Mouse (Mus musculus) lung, postnatal 25 days (tissue): ENCODE data around the gene Rad54l.
A peak's percentile ranks its signal among the peaks of the same experiment; 100 is the strongest.

Experiments used
- DNase-seq: peaks from one replicate; pipeline ENCODE4 v3.0.0; 2022; ENCODE audit warnings: low spot score

The Rad54l gene

DNA sequence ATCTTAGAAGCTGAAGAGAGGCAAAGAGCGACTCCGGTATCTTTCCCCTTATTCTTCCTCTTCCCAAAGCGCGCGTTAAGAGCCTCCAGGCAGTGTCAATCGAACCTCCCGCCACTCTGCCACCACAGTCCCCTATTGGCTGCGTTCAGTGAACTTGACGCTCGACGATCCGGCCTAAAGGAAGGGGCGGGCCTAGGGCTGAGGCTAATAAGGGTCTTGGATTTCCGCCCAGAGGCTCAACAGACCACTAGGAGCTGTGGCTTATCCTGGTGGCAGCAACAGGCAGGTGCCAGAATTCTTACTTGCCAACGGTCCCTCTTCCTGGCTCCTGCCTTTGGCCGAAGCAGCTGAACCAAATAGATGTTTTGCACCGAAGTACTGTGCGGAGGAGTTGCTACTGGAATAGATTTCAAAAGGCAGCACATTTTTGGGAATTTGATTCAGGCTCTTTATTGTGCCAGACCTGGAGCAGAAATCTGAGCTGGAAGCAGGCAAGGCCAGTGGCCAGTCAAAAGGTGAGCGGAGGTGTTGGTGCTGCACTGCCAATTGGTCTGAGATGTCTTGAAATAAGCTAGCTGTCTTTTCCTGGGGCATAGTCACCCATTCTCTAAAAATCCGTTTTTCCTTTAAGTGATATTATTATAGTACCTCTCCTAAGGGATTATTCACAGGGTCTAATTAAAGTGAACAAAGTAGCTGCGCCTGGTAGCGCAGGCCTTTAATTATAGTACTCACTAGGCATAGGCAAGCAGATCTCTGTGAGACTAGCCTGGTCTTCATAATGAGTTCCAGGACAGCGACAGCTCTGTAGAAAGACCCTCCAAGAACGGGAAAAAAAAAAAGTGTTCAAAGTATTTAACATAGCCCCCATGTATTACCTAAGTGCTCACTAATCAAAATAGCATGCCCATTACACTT is at the start of gene Rad54l, which contains the start of gene Pomgnt1:
Rad54l (minus strand) TSS at position 89 of the 918 bp plus-strand sequence.
Pomgnt1 (plus strand) TSS at position 239 of the 918 bp plus-strand sequence.
- peak; percentile 89 for DNase-seq

- DNase-seq, result no peak
These were observed 49.6 kb upstream of the Rad54l start, which contains the start of the genes 1700042G07Rik and Gm49337 for GRCm38 (mm10) chr4:116173072-116173471. Gene 1700042G07Rik (plus strand): TSS chr4:116173372. Gene Gm49337 (plus strand): TSS chr4:116173384.

DNA sequence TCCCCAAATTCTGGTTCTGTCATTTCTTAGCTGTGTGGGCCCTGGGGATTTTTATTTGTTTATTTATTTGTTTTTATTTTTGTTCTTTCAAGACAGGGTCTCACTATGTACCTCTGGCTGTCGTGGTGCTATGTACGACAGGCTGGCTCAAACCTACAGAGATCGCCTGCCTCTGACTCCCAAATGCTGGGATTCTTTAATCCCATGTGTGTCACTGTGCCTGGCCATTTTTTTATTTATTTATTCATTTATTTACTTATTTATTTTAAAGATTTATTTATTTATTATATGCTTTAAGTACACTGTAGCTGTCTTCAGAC is 45.8 kb upstream of the Rad54l start:
- no peak for DNase-seq

- peak; percentile 77 for DNase-seq
These were observed 45.3 kb upstream of the Rad54l start for GRCm38 (mm10) chr4:116168617-116169352.

GRCm38 (mm10) chr4:116167404-116167803 is 43.9 kb upstream of the Rad54l start, which contains the start of gene Tspan1:
Gene Tspan1 (minus strand): TSS chr4:116167601.
- peak; percentile 88 for DNase-seq

GRCm38 (mm10) chr4:116165708-116166407 is 42.4 kb upstream of the Rad54l start:
- no peak for DNase-seq

- DNase-seq, result peak; percentile 42
These were observed 41.5 kb upstream of the Rad54l start for GRCm38 (mm10) chr4:116164759-116165554.

- DNase-seq, result peak; percentile 46
These were observed 38.7 kb upstream of the Rad54l start for GRCm38 (mm10) chr4:116162142-116162541.

DNA sequence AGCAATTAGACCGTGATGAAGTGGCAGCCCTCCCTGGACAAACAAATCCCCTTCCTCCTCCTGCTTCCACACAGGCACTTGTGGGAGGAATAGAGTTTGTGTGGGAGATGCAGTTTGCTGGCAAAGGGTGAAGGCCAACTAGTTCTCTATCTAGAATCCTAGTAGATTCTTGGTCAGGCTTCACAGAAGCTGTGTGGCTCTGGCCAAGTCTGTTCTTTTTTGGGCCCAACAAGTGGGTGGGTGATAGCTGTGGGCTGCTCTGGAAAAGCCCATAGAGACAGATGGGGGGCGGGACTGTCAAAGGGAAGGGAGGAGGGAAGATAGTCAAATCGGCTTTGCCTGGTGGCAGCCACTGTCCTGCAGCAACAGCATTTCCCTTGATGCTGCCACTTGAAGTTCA is 37.3 kb upstream of the Rad54l start:
- no peak for DNase-seq

- peak; percentile 37 for DNase-seq
These were observed 36.4 kb upstream of the Rad54l start for GRCm38 (mm10) chr4:116159912-116160311.

- DNase-seq, result no peak
These were observed 34.4 kb upstream of the Rad54l start for GRCm38 (mm10) chr4:116157882-116158281.

GRCm38 (mm10) chr4:116152702-116153101 is 29.2 kb upstream of the Rad54l start:
- no peak for DNase-seq

DNA sequence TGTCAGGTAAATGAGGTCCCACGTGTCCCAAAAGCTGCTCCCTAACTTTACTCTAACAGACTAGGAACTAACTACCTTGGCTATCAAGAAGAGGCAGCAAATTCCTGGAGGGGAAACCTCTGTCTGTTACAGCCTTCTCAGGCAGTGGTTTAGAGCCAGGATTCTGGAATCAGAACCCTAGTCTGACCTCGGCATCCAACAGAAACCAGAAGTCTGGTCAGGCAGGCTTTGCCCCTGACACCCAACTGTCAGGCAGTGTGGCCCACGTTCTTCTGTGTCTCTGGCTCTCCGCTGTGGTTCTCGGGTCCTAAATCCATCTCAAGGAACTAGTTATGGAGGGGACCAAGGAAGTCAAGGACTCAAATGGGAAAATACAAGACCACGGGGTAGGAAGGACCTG is 27.7 kb upstream of the Rad54l start, which contains the start of gene Lurap1:
Lurap1 (minus strand) TSS at position 101 of the 400 bp plus-strand sequence.
- no peak for DNase-seq

DNA sequence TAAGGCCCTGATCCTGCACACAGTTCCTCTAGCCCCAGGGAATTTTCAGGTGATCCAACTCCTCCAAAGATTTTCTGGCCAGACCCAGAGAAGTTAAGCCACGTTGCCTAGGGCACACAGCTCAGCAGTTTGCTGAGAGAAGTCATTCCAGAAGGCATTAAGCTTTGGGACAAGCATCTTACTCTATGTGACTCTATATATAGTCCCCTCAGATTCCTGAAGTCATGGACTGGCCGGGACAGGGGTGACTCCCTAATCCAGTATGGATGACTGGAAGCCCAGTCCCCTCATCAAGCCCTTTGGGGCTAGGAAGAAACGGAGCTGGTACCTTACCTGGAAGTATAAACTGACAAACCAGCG is 27.4 kb upstream of the Rad54l start:
- DNase-seq, result no peak

DNA sequence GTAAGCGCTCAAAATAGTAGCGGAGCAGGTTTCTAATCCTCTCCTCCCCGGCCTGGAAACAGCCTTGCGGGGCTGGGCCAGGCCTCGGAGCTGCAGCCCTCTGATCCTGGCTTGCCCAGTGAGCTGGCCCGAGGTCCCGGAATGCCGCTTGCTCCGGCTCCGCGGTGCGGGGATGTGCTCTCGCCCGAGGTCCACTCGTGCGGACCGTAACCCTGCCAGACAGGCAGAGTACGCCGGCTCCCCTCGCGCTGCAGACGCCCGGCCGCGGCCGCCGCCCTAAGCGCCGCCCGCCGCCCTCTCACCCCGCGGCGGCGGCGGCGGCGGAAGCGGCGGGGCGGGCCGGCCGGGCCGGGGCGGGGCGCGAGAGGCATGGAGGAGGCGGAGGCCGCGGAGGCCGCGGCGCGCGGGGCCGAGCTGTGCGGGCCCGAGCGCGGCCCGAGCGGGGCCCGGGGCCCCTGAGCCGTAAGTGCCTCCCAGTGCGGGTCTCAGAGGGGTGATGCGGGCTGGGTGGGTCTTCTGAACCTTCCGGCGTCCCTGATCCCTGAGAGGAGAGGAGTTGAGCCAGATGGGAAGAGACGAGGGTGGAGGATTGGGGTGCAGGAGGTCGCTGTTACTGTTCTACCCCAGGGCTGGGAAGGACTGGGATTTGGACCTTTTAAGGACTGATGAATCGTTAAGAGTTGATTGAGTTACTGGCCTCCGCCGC is 26.8 kb upstream of the Rad54l start:
- peak; percentile 56 for DNase-seq

DNA sequence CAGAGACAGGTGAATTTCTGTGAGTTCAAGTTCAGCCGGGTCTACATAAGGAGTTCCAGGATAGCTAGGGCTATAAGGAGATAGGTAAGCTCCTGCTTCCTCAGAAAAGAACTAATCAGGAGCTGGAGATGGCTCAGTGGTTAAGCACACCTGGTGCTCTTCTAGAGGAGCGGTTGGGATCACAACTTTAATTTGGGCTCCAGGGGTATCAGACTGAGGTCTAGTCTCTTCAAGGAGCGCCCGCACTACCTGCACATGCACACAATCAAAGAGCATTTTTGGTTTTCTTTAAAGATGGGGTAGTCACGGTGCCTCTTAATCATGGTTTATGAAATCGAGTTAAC is 26.3 kb upstream of the Rad54l start:
- DNase-seq, result no peak

DNA sequence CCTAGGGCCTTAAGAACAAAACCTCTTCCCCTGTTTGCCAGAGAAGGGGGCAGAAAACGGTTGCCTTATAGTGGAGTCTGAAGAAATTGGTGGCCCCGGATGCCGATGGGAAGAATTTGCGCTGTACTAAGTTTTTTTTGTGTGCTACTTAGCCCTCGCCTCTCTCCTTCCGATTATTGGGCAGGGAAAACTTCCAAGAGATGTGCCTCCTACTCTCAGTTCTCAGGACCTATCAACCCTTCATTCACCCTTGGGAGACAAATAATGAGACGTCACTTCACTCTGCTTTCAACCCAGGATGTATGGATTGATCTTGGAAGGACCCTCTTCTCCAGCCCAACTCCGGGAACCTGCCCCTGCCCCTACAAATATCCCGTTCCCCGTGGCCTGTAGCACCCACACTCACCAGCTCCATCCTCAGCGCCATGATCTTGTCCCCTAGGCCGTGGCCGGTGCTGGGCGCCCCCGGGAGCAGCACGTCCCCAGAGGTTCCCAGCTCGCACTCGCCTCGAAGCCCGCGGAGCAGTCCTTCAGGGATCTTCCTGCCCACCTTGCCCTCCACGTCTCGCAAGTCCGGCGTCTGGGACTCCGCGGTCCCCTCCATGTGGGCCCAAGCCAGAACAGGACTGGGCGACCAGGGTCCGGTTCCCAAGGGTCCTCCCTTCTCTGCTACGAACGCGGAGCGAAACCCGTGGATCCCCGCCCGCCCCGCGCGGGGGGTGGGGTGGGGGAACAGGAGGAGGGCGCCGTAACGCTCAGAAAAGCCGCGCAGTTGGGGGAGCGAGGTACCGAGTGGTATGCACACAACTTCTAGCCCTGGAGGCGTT is 20.6 kb upstream of the Rad54l start:
- no peak for DNase-seq

DNA sequence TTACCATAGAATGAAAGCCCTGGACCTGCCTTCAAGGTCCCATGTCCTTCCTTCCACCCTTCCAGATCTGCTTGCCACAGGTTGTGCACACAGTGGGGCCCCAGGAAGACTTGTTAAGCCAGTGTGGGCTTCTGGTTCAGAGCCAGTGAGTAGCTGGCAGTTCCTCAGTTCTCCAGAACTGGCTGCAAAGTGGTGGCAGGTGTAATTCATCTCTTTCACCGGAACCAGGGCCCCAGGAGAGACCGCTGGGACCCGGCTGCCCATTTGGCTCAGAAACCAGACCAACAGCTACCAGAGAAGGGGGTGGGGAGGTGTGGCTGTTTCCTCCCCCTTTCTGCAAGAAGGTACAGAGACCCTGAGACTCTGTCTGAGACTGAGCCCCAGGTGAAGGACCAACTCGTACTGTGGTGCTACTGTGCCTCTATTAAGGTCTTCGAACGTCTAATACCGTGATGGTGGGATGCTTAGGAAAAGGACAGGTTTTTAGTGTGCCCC is 19.9 kb upstream of the Rad54l start:
- no peak for DNase-seq

DNA sequence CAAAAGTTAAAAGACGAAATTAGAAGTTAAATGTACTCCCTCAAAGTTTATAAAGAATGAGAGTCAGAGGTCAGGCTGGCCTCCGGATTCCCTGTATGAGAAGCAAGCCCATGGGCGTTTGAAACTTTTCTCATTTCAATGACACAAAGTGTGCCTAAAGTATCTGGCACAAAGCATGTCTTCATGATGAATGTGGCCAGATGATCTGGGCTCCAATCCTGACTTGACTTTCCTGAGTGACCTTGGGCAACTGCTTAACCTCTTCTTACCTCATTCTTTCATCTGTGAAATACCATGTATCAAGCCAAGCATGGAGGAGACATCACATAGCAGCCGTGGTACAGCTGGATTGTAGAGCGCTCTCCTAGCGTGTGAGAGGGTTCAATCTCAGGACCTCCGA is 18.8 kb upstream of the Rad54l start:
- no peak for DNase-seq

GRCm38 (mm10) chr4:116141736-116142135 is 18.2 kb upstream of the Rad54l start:
- no peak for DNase-seq
